Mouse (Mus musculus) liver, postnatal 0 days (tissue): ENCODE measurements around the gene Meiob. TPM values are rescaled to one million over a fixed set of nuclear protein-coding genes. Genes with fewer than 3 reads are reported as not detected.

Experiments
- ATAC-seq: fragments of 200-750 bp; cut with Nextera tagmentation; 2 replicates; pipeline ENCODE4 v1.8.0; 2017; ENCODE audit warnings: mild to moderate bottlenecking, moderate library complexity
- DNase-seq: peaks from one replicate; pipeline ENCODE4 v3.0.0-alpha.2; 2016
- H3K27ac ChIP-seq: fragments of 300-500 bp; sonication (generic); 2 replicates; pipeline ENCODE4 v1.5.1; 2014; ENCODE audit warnings: antibody characterized with exemption, moderate library complexity, mild to moderate bottlenecking, low read depth
- H3K27me3 ChIP-seq: fragments of 300-500 bp; sonication (generic); 2 replicates; pipeline ENCODE4 v1.6.1; 2014; ENCODE audit warnings: low read length, control low read depth, mixed read lengths; ENCODE audit not compliant: insufficient read depth
- H3K36me3 ChIP-seq: fragments of 300-500 bp; sonication (generic); replicated peaks from 2 replicates; pipeline ENCODE4 v1.6.1; 2014; ENCODE audit warnings: mild to moderate bottlenecking, control low read depth, low read length, moderate library complexity, mixed read lengths; ENCODE audit not compliant: insufficient read depth
- H3K4me1 ChIP-seq: fragments of 300-500 bp; sonication (generic); 2 replicates; pipeline ENCODE4 v1.6.1; 2014; ENCODE audit warnings: antibody characterized with exemption, mild to moderate bottlenecking, control low read depth; ENCODE audit not compliant: insufficient read depth
- H3K4me2 ChIP-seq: fragments of 300-500 bp; sonication (generic); 2 replicates; pipeline ENCODE4 v1.6.1; 2014; ENCODE audit warnings: low read depth, mild to moderate bottlenecking, low read length, moderate library complexity, mixed read lengths
- H3K4me3 ChIP-seq: fragments of 300-500 bp; sonication (generic); 2 replicates; pipeline ENCODE4 v1.5.1; 2014; ENCODE audit warnings: low read depth, low read length
- H3K9ac ChIP-seq: fragments of 300-500 bp; sonication (generic); replicated peaks from 2 replicates; pipeline ENCODE4 v1.6.1; 2014; ENCODE audit warnings: mild to moderate bottlenecking, moderate library complexity
- H3K9me3 ChIP-seq: fragments of 300-500 bp; sonication (generic); 2 replicates; pipeline ENCODE4 v1.6.1; 2016; ENCODE audit warnings: mild to moderate bottlenecking, control low read depth, low read length, mixed read lengths
- CTCF ChIP-seq: sonication (generic); IDR thresholded peaks from 2 replicates; pipeline ENCODE4 v1.5.1; 2016; ENCODE audit warnings: antibody characterized with exemption, low read depth
- EP300 ChIP-seq: IDR thresholded peaks from 2 replicates; pipeline ENCODE4 v1.6.1; 2016; ENCODE audit warnings: antibody characterized with exemption, low read depth, mild to moderate bottlenecking
- WGBS: fragments of 180-500 bp; shearing (Covaris S2); extraction: QIAGEN DNeasy Blood & Tissue Kit; methylation state at CpG from one replicate; pipeline ENCODE4 v1.1.7; 2014; ENCODE audit not compliant: insufficient replicate concordance; 5-methylcytosine and 5-hydroxymethylcytosine counted together
- polyA plus RNA-seq: library from polyadenylated mRNA; unstranded; fragments of >200 nt; fragmentation: Nextera tagmentation; extraction: Ambion mirVana; gene quantifications from 2 replicates; pipeline ENCODE4 v1.2.1, GENCODE M21; 2015

Gene Meiob
- 0.97 and 1.2 TPM in 2 replicates for polyA plus RNA-seq

GRCm38 (mm10) chr17:24803952-24804951 lies at the start of gene Meiob:
Gene Meiob (plus strand): TSS chr17:24804289.
- TF ChIP-seq CTCF (no peak), EP300 (no peak)
- 0 out of 2 replicates have a peak, but pooled peaks cover 4% of the 10 kb centered on the region for H3K4me1 ChIP-seq
- ATAC-seq (peak; percentile 95), DNase-seq (peak; percentile 92)
- peak within 1 kb of the TSS; percentile 70 for H3K9ac ChIP-seq
- H3K27me3 ChIP-seq, result peaks cover 4% of the 10 kb centered on the region; the same call in 1 of the 2 replicates
- no peaks in the 10 kb centered on the region for H3K36me3 ChIP-seq
- WGBS, result under 1% methylated on average over 71 of the region's 71 CpGs
- H3K4me2 ChIP-seq, result peak within 1 kb of the TSS; percentile 92
- peak within 1 kb of the TSS; percentile 70 for H3K4me3 ChIP-seq
- H3K9me3 ChIP-seq, result no peaks in the 10 kb centered on the region
- peak within 1 kb of the TSS; percentile 58 for H3K27ac ChIP-seq

- no peak overlapping the region for H3K27ac ChIP-seq
- 88% methylated on average over 1 of the region's 1 CpGs for WGBS
- ATAC-seq, result no peak
- no peak for DNase-seq
- no peaks in the 10 kb centered on the region for H3K36me3 ChIP-seq
- peaks cover 37% of the 10 kb centered on the region for H3K27me3 ChIP-seq
- no peak overlapping the region for H3K4me2 ChIP-seq
- no peak overlapping the region for H3K4me3 ChIP-seq
- TF ChIP-seq CTCF (no peak), EP300 (no peak)
- no peaks in the 10 kb centered on the region for H3K9me3 ChIP-seq
- peaks cover 11% of the 10 kb centered on the region for H3K4me1 ChIP-seq
- H3K9ac ChIP-seq, result no peak overlapping the region
Observed at GRCm38 (mm10) chr17:24757394-24757793, 46.7 kb upstream of the Meiob start.

GRCm38 (mm10) chr17:24761121-24761520 lies 43.0 kb upstream of the Meiob start:
- 52% methylated on average over 5 of the region's 5 CpGs for WGBS

GRCm38 (mm10) chr17:24765016-24765905 lies 38.8 kb upstream of the Meiob start:
- ATAC-seq, result no peak
- Histone ChIP-seq H3K4me1 (no peaks in the 10 kb centered on the region), H3K27me3 (peaks cover 12% of the 10 kb centered on the region; the same call in 1 of the 2 replicates), H3K27ac (no peak overlapping the region), H3K9ac (no peak overlapping the region), H3K4me2 (no peak overlapping the region), H3K9me3 (no peaks in the 10 kb centered on the region), H3K36me3 (no peaks in the 10 kb centered on the region), H3K4me3 (no peak overlapping the region)
- 45% methylated on average over 22 of the region's 22 CpGs for WGBS
- no peak for TF ChIP-seq CTCF
- TF ChIP-seq EP300, result no peak
- no peak for DNase-seq

More at GRCm38 (mm10) chr17:24761121-24761520, 43.0 kb upstream of the Meiob start:
- TF ChIP-seq EP300, result no peak
- TF ChIP-seq CTCF, result 0 out of 2 replicates have a peak, but pooled peaks have one; percentile 6
- Histone ChIP-seq H3K9me3 (no peaks in the 10 kb centered on the region), H3K27ac (no peak overlapping the region), H3K9ac (no peak overlapping the region), H3K27me3 (peaks cover 6% of the 10 kb centered on the region; the same call in 1 of the 2 replicates), H3K36me3 (no peaks in the 10 kb centered on the region), H3K4me3 (no peak overlapping the region), H3K4me2 (no peak overlapping the region), H3K4me1 (no peaks in the 10 kb centered on the region)
- no peak for ATAC-seq
- no peak for DNase-seq

- Histone ChIP-seq H3K9ac (no peak overlapping the region), H3K27ac (no peak overlapping the region), H3K27me3 (peaks cover 12% of the 10 kb centered on the region; the same call in 1 of the 2 replicates), H3K4me3 (no peak overlapping the region), H3K36me3 (no peaks in the 10 kb centered on the region), H3K4me1 (no peaks in the 10 kb centered on the region), H3K4me2 (no peak overlapping the region), H3K9me3 (no peaks in the 10 kb centered on the region)
- DNase-seq, result no peak
- no peak for TF ChIP-seq EP300
- TF ChIP-seq CTCF, result no peak
- ATAC-seq, result no peak
- WGBS, result 31% methylated on average over 12 of the region's 12 CpGs
Observed at GRCm38 (mm10) chr17:24766266-24766875, 37.7 kb upstream of the Meiob start.
